Mouse (Mus musculus) forebrain, postnatal 0 days (tissue): ENCODE results near the gene Vps33b. TPM values are rescaled to one million over a fixed set of nuclear protein-coding genes. Genes with fewer than 3 reads are reported as not detected.

ENCODE experiments used
- ATAC-seq: fragments of 200-750 bp; cut with Nextera tagmentation; 2 replicates; pipeline ENCODE4 v1.8.0; 2017; ENCODE audit warnings: mild to moderate bottlenecking, moderate library complexity
- DNase-seq: peaks from one replicate; pipeline ENCODE4 v3.0.0-alpha.2; 2015
- H3K27ac ChIP-seq: fragments of 300-500 bp; sonication (generic); 2 replicates; pipeline ENCODE4 v1.5.1; 2014; ENCODE audit warnings: low read depth, mild to moderate bottlenecking, antibody characterized with exemption, low read length, moderate library complexity, mixed read lengths
- H3K27me3 ChIP-seq: fragments of 300-500 bp; sonication (generic); 2 replicates; pipeline ENCODE4 v1.6.1; 2014; ENCODE audit warnings: mild to moderate bottlenecking, low read length, mixed read lengths; ENCODE audit not compliant: insufficient read depth
- H3K36me3 ChIP-seq: fragments of 300-500 bp; sonication (generic); 2 replicates; pipeline ENCODE4 v1.6.1; 2014; ENCODE audit warnings: mild to moderate bottlenecking, moderate library complexity; ENCODE audit not compliant: insufficient read depth
- H3K4me1 ChIP-seq: fragments of 300-500 bp; sonication (generic); 2 replicates; pipeline ENCODE4 v1.6.1; 2014; ENCODE audit warnings: antibody characterized with exemption; ENCODE audit not compliant: insufficient read depth
- H3K4me2 ChIP-seq: fragments of 300-500 bp; sonication (generic); 2 replicates; pipeline ENCODE4 v1.6.1; 2014; ENCODE audit warnings: low read depth, mild to moderate bottlenecking, moderate library complexity
- H3K4me3 ChIP-seq: fragments of 300-500 bp; sonication (generic); 2 replicates; pipeline ENCODE4 v1.5.1; 2014; ENCODE audit warnings: low read depth, low read length, mixed read lengths
- H3K9ac ChIP-seq: fragments of 300-500 bp; sonication (generic); 2 replicates; pipeline ENCODE4 v1.6.1; 2014; ENCODE audit warnings: mild to moderate bottlenecking
- H3K9me3 ChIP-seq: fragments of 300-500 bp; sonication (generic); 2 replicates; pipeline ENCODE4 v1.6.1; 2016; ENCODE audit warnings: low read length
- CTCF ChIP-seq: sonication (generic); IDR thresholded peaks from 2 replicates; pipeline ENCODE4 v1.5.1; 2016; ENCODE audit warnings: antibody characterized with exemption, control low read depth, low read depth
- WGBS: fragments of 180-500 bp; shearing (Covaris S2); extraction: QIAGEN DNeasy Blood & Tissue Kit; methylation state at CpG from one replicate; pipeline ENCODE4 v1.1.7; 2014; 5-methylcytosine and 5-hydroxymethylcytosine counted together
- polyA plus RNA-seq: library from polyadenylated mRNA; unstranded; fragments of >200 nt; fragmentation: Nextera tagmentation; extraction: Ambion mirVana; gene quantifications from 2 replicates; pipeline ENCODE4 v1.2.1, GENCODE M21; 2015
- total RNA-seq: library from RNA; depleted of rRNA; stranded (reverse); fragments of >200 nt; gene quantifications from 2 replicates; pipeline ENCODE4 v1.2.3, GENCODE M21; 2014

Vps33b gene
- total and polyA plus RNA-seq, 2 experiments from 2014 or later: 15.0 to 41.0 TPM

DNA sequence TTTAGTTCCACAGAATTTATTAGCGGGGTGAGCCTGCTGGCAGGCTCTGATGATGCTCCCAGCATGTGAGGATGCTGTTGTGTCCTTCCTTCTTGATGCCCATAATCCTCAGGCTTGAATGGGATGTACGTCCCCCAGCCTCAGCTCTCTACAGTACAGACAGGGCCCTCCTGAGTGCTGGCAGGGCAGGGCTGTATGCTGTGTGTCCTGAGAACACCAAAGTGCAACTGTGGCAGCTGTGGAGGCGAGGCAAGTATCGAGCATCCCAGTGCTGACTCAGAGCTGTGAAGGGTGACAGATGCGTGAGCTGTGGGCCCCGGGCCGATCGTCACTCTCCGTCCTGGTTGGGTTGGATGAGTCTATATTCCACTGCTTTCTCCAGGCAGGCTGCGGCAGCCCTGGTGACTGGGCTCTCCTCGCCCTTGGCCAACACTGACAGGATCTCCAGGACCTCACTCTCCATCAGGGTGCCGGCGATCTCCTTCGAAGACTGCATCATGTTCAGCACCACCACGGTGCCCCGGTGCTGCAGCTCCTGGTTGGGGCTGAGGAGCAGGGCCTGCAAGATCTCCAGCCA, 55.9 kb downstream of the Vps33b start:
- Histone ChIP-seq H3K9ac (no peak overlapping the region), H3K4me3 (no peak overlapping the region), H3K36me3 (peaks cover 52% of the 10 kb centered on the region), H3K9me3 (no peaks in the 10 kb centered on the region), H3K4me1 (peaks cover 12% of the 10 kb centered on the region), H3K27ac (no peak overlapping the region), H3K27me3 (no peaks in the 10 kb centered on the region), H3K4me2 (no peak overlapping the region)
- ATAC-seq: no peak
- TF ChIP-seq CTCF: no peak
- 96% methylated on average over 16 of the region's 16 CpGs for WGBS
- no peak for DNase-seq

DNA sequence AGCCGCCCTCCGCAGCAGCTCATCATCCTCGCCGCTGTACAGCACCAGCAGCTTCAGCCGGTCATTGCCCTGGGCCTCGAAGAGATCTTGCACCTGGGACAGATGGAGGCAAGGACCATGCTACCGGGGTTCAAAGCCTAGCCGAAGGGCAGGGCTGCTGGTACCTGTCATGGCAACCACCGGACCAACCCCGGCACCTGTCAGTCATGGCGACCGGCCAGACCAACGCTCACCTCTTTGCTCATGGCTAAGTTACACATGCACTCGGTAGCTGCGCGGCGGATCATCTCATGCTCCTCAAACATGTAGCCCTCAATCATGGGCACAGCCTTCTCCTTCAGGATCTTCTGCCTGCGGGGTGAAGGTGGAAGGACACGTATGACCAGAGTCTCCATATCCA, 56.6 kb downstream of the Vps33b start:
- H3K9me3 ChIP-seq: no peaks in the 10 kb centered on the region
- no peaks in the 10 kb centered on the region for H3K27me3 ChIP-seq
- TF ChIP-seq CTCF: no peak
- H3K4me2 ChIP-seq: no peak overlapping the region
- no peak overlapping the region for H3K4me3 ChIP-seq
- H3K4me1 ChIP-seq: peaks cover 12% of the 10 kb centered on the region
- ATAC-seq (no peak), DNase-seq (no peak)
- H3K27ac ChIP-seq: no peak overlapping the region
- peaks cover 58% of the 10 kb centered on the region for H3K36me3 ChIP-seq
- WGBS: 98% methylated on average over 19 of the region's 19 CpGs
- H3K9ac ChIP-seq: no peak overlapping the region

DNA sequence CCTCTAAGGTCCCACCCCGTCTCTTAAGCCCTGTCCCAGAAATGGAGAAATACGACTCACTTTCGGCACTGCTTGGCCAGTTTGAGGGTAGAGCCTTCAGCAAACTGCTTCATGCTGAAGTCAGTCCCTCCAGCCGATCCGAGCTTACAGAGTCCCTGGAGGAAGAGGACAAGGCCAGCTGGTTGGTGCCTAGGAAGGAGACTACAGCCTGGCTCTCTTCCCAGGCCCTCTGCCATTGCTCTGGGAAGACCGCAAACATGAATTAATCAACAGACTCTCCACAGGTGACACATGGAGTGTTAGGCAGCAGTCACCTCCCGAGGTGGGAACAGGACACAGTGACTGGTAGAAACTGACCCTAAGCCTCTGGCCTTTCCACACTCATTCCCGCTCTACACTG, 60.8 kb downstream of the Vps33b start:
- Histone ChIP-seq H3K9me3 (no peaks in the 10 kb centered on the region), H3K4me2 (no peak overlapping the region), H3K36me3 (peaks cover 95% of the 10 kb centered on the region), H3K9ac (no peak overlapping the region), H3K27me3 (no peaks in the 10 kb centered on the region), H3K4me3 (no peak overlapping the region), H3K4me1 (no peaks in the 10 kb centered on the region), H3K27ac (no peak overlapping the region)
- 80% methylated on average over 8 of the region's 8 CpGs for WGBS
- no peak for TF ChIP-seq CTCF
- ATAC-seq (no peak), DNase-seq (no peak)

DNA sequence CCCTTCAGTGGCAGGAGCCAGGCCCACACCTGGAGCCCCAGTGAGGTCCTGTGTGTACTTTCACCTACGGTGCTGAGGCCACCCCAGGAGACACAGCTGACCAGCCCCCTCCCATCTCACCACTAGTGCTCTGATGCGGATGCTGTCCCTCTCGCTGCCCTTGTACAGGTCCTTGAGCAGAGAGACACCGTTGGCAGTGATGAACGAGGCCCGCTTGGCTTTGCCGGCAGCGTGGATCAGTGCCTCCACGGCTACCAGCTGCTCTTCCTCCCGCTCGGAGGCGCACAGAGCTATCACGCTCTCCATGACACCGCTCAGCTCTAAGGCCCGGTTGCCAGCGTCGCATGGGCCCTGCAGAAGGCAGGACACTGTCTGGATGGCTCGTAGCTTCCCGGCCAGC, 62.0 kb downstream of the Vps33b start:
- DNase-seq (no peak), ATAC-seq (no peak)
- Histone ChIP-seq H3K9ac (no peak overlapping the region), H3K4me1 (no peaks in the 10 kb centered on the region), H3K36me3 (peaks cover 95% of the 10 kb centered on the region), H3K27me3 (no peaks in the 10 kb centered on the region), H3K4me3 (no peak overlapping the region), H3K27ac (no peak overlapping the region), H3K4me2 (no peak overlapping the region), H3K9me3 (no peaks in the 10 kb centered on the region)
- no peak for TF ChIP-seq CTCF
- 93% methylated on average over 19 of the region's 19 CpGs for WGBS

DNA sequence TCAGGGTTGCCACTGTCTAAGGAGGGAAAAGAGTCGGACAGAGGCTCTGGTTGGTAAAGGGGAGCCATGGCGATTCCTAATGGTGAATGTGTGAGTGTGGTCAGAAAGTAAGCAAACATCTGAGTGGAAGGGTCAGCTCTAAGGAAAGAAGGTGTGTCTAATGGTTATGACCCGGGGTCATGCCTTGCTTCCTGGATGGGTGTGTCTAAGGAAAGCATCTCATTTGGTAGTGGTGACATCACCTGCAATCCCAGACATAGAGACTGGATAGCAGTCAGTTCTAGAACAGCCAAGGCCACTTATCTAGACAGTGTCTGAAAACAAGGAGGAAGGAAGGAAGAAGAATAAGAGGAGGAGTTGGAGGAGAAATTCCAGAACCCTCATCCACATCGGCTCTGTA, 65.4 kb downstream of the Vps33b start:
- no peak for ATAC-seq
- no peaks in the 10 kb centered on the region for H3K9me3 ChIP-seq

DNA sequence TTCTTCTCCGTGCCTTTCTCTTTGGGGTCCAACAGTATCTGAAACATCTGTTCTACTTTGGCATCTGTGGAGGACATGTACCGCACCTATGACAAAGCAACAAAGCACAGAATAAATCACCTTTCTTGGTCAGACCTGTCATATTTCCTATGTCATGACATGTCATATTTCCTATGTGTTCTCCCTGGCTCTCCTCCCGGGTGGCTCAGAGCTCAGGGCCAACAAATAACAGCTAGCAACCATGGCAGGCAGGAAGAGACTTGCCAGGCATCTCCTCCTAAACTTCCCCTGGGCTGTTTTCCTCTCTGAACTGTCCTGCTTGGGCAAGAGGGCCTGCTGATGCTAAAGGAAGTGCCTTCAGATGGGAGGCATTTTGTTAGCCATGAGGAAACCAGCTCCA, 67.5 kb downstream of the Vps33b start:
- Histone ChIP-seq H3K36me3 (peaks cover 53% of the 10 kb centered on the region), H3K9ac (no peak overlapping the region), H3K4me1 (peaks cover 13% of the 10 kb centered on the region), H3K4me3 (no peak overlapping the region), H3K27ac (no peak overlapping the region), H3K9me3 (no peaks in the 10 kb centered on the region), H3K4me2 (no peak overlapping the region), H3K27me3 (no peaks in the 10 kb centered on the region)
- DNase-seq (no peak), ATAC-seq (no peak)
- no peak for TF ChIP-seq CTCF
- 93% methylated on average over 3 of the region's 3 CpGs for WGBS

More for the DNA sequence above, 65.4 kb downstream of the Vps33b start:
- Histone ChIP-seq H3K4me2 (no peak overlapping the region), H3K27me3 (no peaks in the 10 kb centered on the region), H3K4me3 (no peak overlapping the region), H3K27ac (no peak overlapping the region), H3K9ac (no peak overlapping the region), H3K36me3 (peaks cover 71% of the 10 kb centered on the region), H3K4me1 (peaks cover 13% of the 10 kb centered on the region)
- WGBS: 93% methylated on average over 4 of the region's 4 CpGs
- TF ChIP-seq CTCF: no peak
- DNase-seq: no peak

DNA sequence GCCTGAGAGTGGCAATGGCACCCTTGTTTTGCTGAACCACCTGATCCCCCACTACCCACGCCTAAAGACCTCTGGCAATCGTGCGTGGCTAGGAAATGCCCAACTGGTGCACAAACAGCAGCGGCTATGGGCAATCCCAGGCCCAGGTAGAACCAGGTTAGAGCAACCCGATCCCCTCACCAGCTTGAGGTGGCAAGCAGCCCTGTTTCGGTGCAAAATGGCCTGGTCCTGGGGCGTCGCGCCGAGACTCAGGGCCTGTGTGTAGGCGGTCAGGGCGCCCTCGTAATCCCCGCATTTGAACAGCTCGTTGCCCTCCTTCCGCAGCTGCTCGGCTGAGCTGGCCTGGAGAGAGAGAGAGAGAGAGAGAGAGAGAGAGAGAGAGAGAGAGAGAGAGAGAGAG, 69.9 kb downstream of the Vps33b start:
- Histone ChIP-seq H3K36me3 (peaks cover 30% of the 10 kb centered on the region), H3K4me3 (peak overlapping the region; percentile 63), H3K27me3 (no peaks in the 10 kb centered on the region), H3K9me3 (no peaks in the 10 kb centered on the region), H3K4me1 (peaks cover 18% of the 10 kb centered on the region), H3K27ac (peak overlapping the region; percentile 79), H3K4me2 (peak overlapping the region; percentile 86), H3K9ac (peak overlapping the region; percentile 74)
- ATAC-seq (no peak), DNase-seq (peak; percentile 57)
- 10% methylated on average over 17 of the region's 17 CpGs for WGBS
- no peak for TF ChIP-seq CTCF
